Mouse (Mus musculus) kidney, adult 2 months (tissue): ENCODE results near the gene Vps13d. TPM values are rescaled to one million over a fixed set of nuclear protein-coding genes. Genes with fewer than 3 reads are reported as not detected.

ENCODE experiments used
- DNase-seq: peaks from one replicate; pipeline ENCODE4 v3.0.0; 2021
- H3K27ac ChIP-seq: fragments of 200-500 bp; 2 replicates; pipeline ENCODE4 v1.5.1; 2012; ENCODE audit warnings: low read depth, low read length, control low read depth, inconsistent platforms; ENCODE audit not compliant: insufficient read depth
- H3K27me3 ChIP-seq: fragments of 200-500 bp; replicated peaks from 2 replicates; pipeline ENCODE4 v1.6.1; 2012; ENCODE audit warnings: mild to moderate bottlenecking, moderate library complexity, low read length, inconsistent platforms; ENCODE audit not compliant: control insufficient read depth, insufficient read depth
- H3K36me3 ChIP-seq: fragments of 200-500 bp; 2 replicates; pipeline ENCODE4 v1.6.1; 2012; ENCODE audit warnings: mild to moderate bottlenecking, moderate library complexity, low read length, inconsistent platforms; ENCODE audit not compliant: control insufficient read depth, insufficient read depth
- H3K4me1 ChIP-seq: fragments of 200-500 bp; 2 replicates; pipeline ENCODE4 v1.6.1; 2011; ENCODE audit warnings: low read length; ENCODE audit not compliant: control insufficient read depth, insufficient read depth
- H3K4me3 ChIP-seq: fragments of 200-500 bp; 2 replicates; pipeline ENCODE4 v1.5.1; 2011; ENCODE audit warnings: mild to moderate bottlenecking, low read depth, low read length, control low read depth; ENCODE audit not compliant: insufficient read depth
- CTCF ChIP-seq: fragments of 200-500 bp; conservative IDR thresholded peaks from 2 replicates; pipeline ENCODE4 v1.5.1; 2011; ENCODE audit warnings: low read depth, mild to moderate bottlenecking, control low read depth, low read length, moderate library complexity, mixed read lengths; ENCODE audit not compliant: insufficient read depth, insufficient read length
- POLR2A ChIP-seq: fragments of 200-500 bp; IDR thresholded peaks from one replicate; pipeline ENCODE4 v1.6.1; 2011; ENCODE audit warnings: low read depth, low read length, control low read depth
- WGBS: fragments of 180-500 bp; shearing (Covaris S2); methylation state at CpG from one replicate; pipeline ENCODE4 v1.1.7; 2018; 5-methylcytosine and 5-hydroxymethylcytosine counted together
- polyA plus RNA-seq: library from polyadenylated mRNA; depleted of rRNA; stranded (reverse); fragments of >200 nt; gene quantifications from 2 replicates; pipeline ENCODE4 v1.2.3, GENCODE M21; 2012

Gene Vps13d
- polyA plus RNA-seq, 1 experiment: 19.8 TPM

GRCm38 (mm10) chr4:144980811-144981551 is 213.8 kb downstream of the Vps13d start:
- Histone ChIP-seq H3K36me3 (no peaks in the 10 kb centered on the region), H3K27me3 (no peaks in the 10 kb centered on the region), H3K4me3 (no peak overlapping the region), H3K4me1 (peaks cover 24% of the 10 kb centered on the region), H3K27ac (no peak overlapping the region; the same call in 1 of the 2 replicates)
- peak; percentile 73 for DNase-seq
- TF ChIP-seq POLR2A: no peak
- TF ChIP-seq CTCF: no peak
- WGBS: 26% methylated on average over 8 of the region's 8 CpGs

GRCm38 (mm10) chr4:144980110-144980509 is 214.7 kb downstream of the Vps13d start:
- Histone ChIP-seq H3K4me1 (peaks cover 29% of the 10 kb centered on the region), H3K27ac (no peak overlapping the region), H3K36me3 (no peaks in the 10 kb centered on the region), H3K27me3 (no peaks in the 10 kb centered on the region), H3K4me3 (no peak overlapping the region)
- DNase-seq: no peak
- 67% methylated on average over 2 of the region's 2 CpGs for WGBS
- TF ChIP-seq CTCF: no peak
- no peak for TF ChIP-seq POLR2A

GRCm38 (mm10) chr4:144978039-144978438 is 216.8 kb downstream of the Vps13d start:
- Histone ChIP-seq H3K27me3 (no peaks in the 10 kb centered on the region), H3K4me1 (peaks cover 20% of the 10 kb centered on the region), H3K27ac (no peak overlapping the region), H3K4me3 (no peak overlapping the region), H3K36me3 (no peaks in the 10 kb centered on the region)
- no peak for TF ChIP-seq POLR2A
- no peak for TF ChIP-seq CTCF
- WGBS: 78% methylated on average over 6 of the region's 6 CpGs
- no peak for DNase-seq

GRCm38 (mm10) chr4:144977057-144977456 is 217.7 kb downstream of the Vps13d start:
- no peak for TF ChIP-seq POLR2A
- no peak for TF ChIP-seq CTCF
- H3K4me1 ChIP-seq: peaks cover 27% of the 10 kb centered on the region
- no peaks in the 10 kb centered on the region for H3K27me3 ChIP-seq
- WGBS: 79% methylated on average over 1 of the region's 1 CpGs
- H3K27ac ChIP-seq: no peak overlapping the region
- H3K4me3 ChIP-seq: no peak overlapping the region
- no peaks in the 10 kb centered on the region for H3K36me3 ChIP-seq
- no peak for DNase-seq

GRCm38 (mm10) chr4:144975505-144975904 is 219.3 kb downstream of the Vps13d start:
- Histone ChIP-seq H3K4me3 (no peak overlapping the region), H3K4me1 (peaks cover 20% of the 10 kb centered on the region), H3K36me3 (no peaks in the 10 kb centered on the region), H3K27ac (no peak overlapping the region), H3K27me3 (no peaks in the 10 kb centered on the region)
- DNase-seq: no peak
- TF ChIP-seq POLR2A (no peak), CTCF (no peak)
- 56% methylated on average over 2 of the region's 2 CpGs for WGBS

GRCm38 (mm10) chr4:144974458-144974857 is 220.3 kb downstream of the Vps13d start:
- H3K4me3 ChIP-seq: no peak overlapping the region
- H3K27me3 ChIP-seq: no peaks in the 10 kb centered on the region
- H3K36me3 ChIP-seq: no peaks in the 10 kb centered on the region; the same call in 1 of the 2 replicates
- no peak for DNase-seq
- H3K4me1 ChIP-seq: peaks cover 20% of the 10 kb centered on the region
- WGBS: 72% methylated on average over 3 of the region's 3 CpGs
- no peak for TF ChIP-seq CTCF
- TF ChIP-seq POLR2A: no peak
- no peak overlapping the region for H3K27ac ChIP-seq

- DNase-seq: peak; percentile 91
- Histone ChIP-seq H3K4me3 (no peak overlapping the region), H3K27ac (peak overlapping the region; percentile 36), H3K27me3 (no peaks in the 10 kb centered on the region), H3K4me1 (peaks cover 28% of the 10 kb centered on the region), H3K36me3 (no peaks in the 10 kb centered on the region; the same call in 1 of the 2 replicates)
- no peak for TF ChIP-seq POLR2A
- no peak for TF ChIP-seq CTCF
- 43% methylated on average over 6 of the region's 6 CpGs for WGBS
Observed at GRCm38 (mm10) chr4:144972948-144973720, 221.7 kb downstream of the Vps13d start.
